Mouse (Mus musculus) hindbrain, postnatal 0 days (tissue): Measurements from ENCODE around the gene Polr2j. TPM values are rescaled to one million over a fixed set of nuclear protein-coding genes. Genes with fewer than 3 reads are reported as not detected.
"Not testable (repeated sequence)": the region's sequence is repeated elsewhere in the genome, so short reads cannot be mapped to it uniquely, and the experiment has no call there.

ENCODE experiments used
- ATAC-seq: fragments of 200-750 bp; cut with Nextera tagmentation; 2 replicates; pipeline ENCODE4 v1.8.0; 2017; ENCODE audit warnings: mild to moderate bottlenecking, moderate TSS enrichment, moderate library complexity
- DNase-seq: peaks from one replicate; pipeline ENCODE4 v3.0.0-alpha.2; 2015; ENCODE audit warnings: low spot score
- H3K27ac ChIP-seq: fragments of 300-500 bp; sonication (generic); 2 replicates; pipeline ENCODE4 v1.5.1; 2014; ENCODE audit warnings: mild to moderate bottlenecking
- H3K27me3 ChIP-seq: fragments of 300-500 bp; sonication (generic); 2 replicates; pipeline ENCODE4 v1.6.1; 2014; ENCODE audit warnings: low read length, mixed read lengths; ENCODE audit not compliant: insufficient read depth
- H3K36me3 ChIP-seq: fragments of 300-500 bp; sonication (generic); 2 replicates; pipeline ENCODE4 v1.6.1; 2014; ENCODE audit warnings: low read length, mixed read lengths; ENCODE audit not compliant: insufficient read depth
- H3K4me1 ChIP-seq: fragments of 300-500 bp; sonication (generic); 2 replicates; pipeline ENCODE4 v1.6.1; 2014; ENCODE audit warnings: antibody characterized with exemption, low read length, mixed read lengths; ENCODE audit not compliant: insufficient read depth
- H3K4me2 ChIP-seq: fragments of 300-500 bp; sonication (generic); 2 replicates; pipeline ENCODE4 v1.6.1; 2014; ENCODE audit warnings: low read depth, mild to moderate bottlenecking, low read length, moderate library complexity, mixed read lengths
- H3K4me3 ChIP-seq: fragments of 300-500 bp; sonication (generic); 2 replicates; pipeline ENCODE4 v1.5.1; 2014; ENCODE audit warnings: low read length
- H3K9ac ChIP-seq: fragments of 300-500 bp; sonication (generic); replicated peaks from 2 replicates; pipeline ENCODE4 v1.6.1; 2014; ENCODE audit warnings: mild to moderate bottlenecking, low read length, moderate library complexity, mixed read lengths
- H3K9me3 ChIP-seq: fragments of 300-500 bp; sonication (generic); 2 replicates; pipeline ENCODE4 v1.6.1; 2016; ENCODE audit warnings: low read length, mixed read lengths
- CTCF ChIP-seq: IDR thresholded peaks from 2 replicates; pipeline ENCODE4 v1.5.1; 2016; ENCODE audit warnings: antibody characterized with exemption, control low read depth, low read depth
- WGBS: fragments of 180-500 bp; shearing (Covaris S2); extraction: QIAGEN DNeasy Blood & Tissue Kit; methylation state at CpG from one replicate; pipeline ENCODE4 v1.1.7; 2014; 5-methylcytosine and 5-hydroxymethylcytosine counted together
- polyA plus RNA-seq: library from polyadenylated mRNA; unstranded; fragments of >200 nt; fragmentation: Nextera tagmentation; extraction: Ambion mirVana; gene quantifications from 2 replicates; pipeline ENCODE4 v1.2.1, GENCODE M21; 2015
- total RNA-seq: library from RNA; depleted of rRNA; stranded (reverse); fragments of >200 nt; gene quantifications from 2 replicates; pipeline ENCODE4 v1.2.3, GENCODE M21; 2014

Polr2j gene
- total and polyA plus RNA-seq, 2 experiments from 2014 or later: 159 to 245 TPM

DNA sequence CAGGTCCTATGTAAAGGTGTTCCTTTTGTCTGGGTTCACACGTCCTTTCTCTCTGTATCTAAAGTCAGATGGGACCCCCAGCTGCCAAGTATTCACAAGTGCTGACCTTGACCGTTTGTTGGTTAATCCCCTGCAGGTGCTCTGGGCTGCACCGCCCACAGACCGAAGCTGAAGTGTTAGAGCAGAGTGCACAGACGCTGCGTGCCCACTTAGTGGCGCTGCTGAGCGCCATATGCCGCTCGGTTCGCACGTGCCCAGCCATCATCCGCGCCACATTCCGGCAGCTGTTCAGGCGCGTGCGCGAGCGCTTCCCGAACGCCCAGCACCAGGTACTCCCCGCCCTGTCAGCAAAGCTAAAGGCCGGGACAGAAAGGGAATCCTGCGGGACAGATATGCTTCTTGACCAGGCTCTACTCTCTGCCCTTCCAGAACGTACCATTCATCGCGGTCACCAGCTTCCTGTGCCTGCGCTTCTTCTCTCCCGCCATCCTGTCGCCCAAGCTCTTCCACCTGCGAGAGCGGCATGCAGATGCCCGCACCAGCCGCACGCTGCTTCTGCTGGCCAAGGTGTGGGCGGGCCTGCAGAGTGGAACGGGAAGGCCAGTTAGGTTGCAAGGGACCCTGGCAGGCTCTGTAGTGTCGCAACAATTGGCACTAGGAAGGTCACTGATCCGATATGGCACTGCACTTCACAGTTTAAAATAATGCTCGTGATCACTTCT lies 14.2 kb upstream of the Polr2j start:
- no peaks in the 10 kb centered on the region for H3K36me3 ChIP-seq
- H3K27ac ChIP-seq: no peak overlapping the region
- peak overlapping the region; percentile 47 for H3K9ac ChIP-seq
- peaks cover 7% of the 10 kb centered on the region; the same call in 1 of the 2 replicates for H3K4me1 ChIP-seq
- WGBS: 5% methylated on average over 41 of the region's 41 CpGs
- no peaks in the 10 kb centered on the region for H3K9me3 ChIP-seq
- H3K4me2 ChIP-seq: peak overlapping the region; percentile 64
- H3K4me3 ChIP-seq: peak overlapping the region; percentile 38
- ATAC-seq (peak; percentile 85), DNase-seq (peak; percentile 93)
- peak; percentile 93 for TF ChIP-seq CTCF
- H3K27me3 ChIP-seq: no peaks in the 10 kb centered on the region

DNA sequence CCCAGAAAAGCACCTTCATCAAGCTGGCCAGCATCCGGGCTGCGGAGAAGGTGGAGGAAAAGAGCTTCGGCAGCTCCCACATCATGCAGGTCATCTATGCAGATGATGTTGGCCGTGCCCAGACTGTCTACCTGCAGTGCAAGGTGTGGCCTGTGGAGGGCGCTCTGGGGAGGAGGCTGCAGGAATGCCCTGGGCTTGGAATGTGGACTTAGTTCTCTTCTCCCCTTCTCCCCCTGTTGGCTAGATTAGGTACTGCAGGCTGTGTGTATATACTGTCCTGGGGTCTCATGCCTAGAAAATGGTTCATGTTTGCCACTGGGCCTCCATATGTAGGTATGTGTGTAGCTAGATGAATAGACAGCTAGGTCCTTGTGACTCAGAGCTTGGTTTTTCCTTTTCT lies 11.9 kb upstream of the Polr2j start:
- Histone ChIP-seq H3K9me3 (no peaks in the 10 kb centered on the region), H3K9ac (no peak overlapping the region), H3K4me3 (no peak overlapping the region), H3K27me3 (no peaks in the 10 kb centered on the region), H3K36me3 (no peaks in the 10 kb centered on the region), H3K4me2 (no peak overlapping the region), H3K4me1 (peaks cover 7% of the 10 kb centered on the region; the same call in 1 of the 2 replicates), H3K27ac (no peak overlapping the region)
- TF ChIP-seq CTCF: peak; percentile 73
- ATAC-seq: no peak
- peak; percentile 41 for DNase-seq
- 85% methylated on average over 5 of the region's 5 CpGs for WGBS

DNA sequence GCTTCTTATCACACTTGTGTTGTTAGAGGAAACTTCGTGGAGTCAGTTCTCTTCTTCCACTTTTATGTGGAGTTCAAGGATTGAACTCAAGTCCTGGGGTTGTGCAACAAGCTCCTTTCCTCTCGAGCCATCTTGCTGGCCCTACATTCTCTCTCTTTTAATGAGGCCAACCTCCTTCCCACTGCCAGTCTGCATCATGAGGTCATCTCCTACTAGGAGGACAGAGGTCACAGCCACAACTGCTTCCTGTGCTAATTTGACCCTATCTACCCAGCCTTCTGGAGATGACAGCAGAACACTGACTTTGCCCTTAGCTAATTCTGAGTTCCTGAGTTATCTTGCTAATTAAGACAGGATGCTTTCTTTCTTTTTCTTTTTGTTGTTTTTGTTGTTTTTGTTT lies 7.9 kb upstream of the Polr2j start:
- H3K9ac ChIP-seq: no peak overlapping the region
- no peak overlapping the region for H3K27ac ChIP-seq
- no peaks in the 10 kb centered on the region for H3K27me3 ChIP-seq
- H3K4me3 ChIP-seq: no peak overlapping the region
- no peak overlapping the region for H3K4me2 ChIP-seq
- TF ChIP-seq CTCF: no peak
- H3K4me1 ChIP-seq: no peaks in the 10 kb centered on the region
- 52% methylated on average over 2 of the region's 2 CpGs for WGBS
- no peaks in the 10 kb centered on the region for H3K9me3 ChIP-seq
- DNase-seq (no peak), ATAC-seq (no peak)
- no peaks in the 10 kb centered on the region for H3K36me3 ChIP-seq

DNA sequence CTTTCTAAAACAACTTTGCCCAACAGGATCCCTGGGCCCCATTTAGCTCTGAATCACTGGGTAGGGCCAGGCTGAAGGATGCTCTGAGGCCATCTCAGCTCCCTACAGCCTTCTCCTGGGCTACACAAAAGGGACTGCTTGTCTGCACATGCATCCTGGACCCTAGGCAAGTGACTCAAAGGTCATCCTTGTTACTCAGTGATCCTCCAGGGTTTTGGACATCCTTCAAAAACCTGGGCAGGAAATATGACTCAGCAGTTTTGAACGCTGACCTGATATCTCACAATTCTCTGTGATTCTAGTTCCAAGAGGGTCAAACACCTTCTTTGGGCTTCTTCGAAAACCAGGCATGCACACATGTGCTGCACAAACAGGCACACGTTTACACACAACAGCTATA lies 7.4 kb upstream of the Polr2j start:
- no peaks in the 10 kb centered on the region for H3K4me1 ChIP-seq
- H3K9me3 ChIP-seq: no peaks in the 10 kb centered on the region
- WGBS: 81% methylated on average over 3 of the region's 3 CpGs
- ATAC-seq: no peak
- no peak for DNase-seq
- H3K4me3 ChIP-seq: no peak overlapping the region
- no peak for TF ChIP-seq CTCF
- no peak overlapping the region for H3K9ac ChIP-seq
- H3K36me3 ChIP-seq: no peaks in the 10 kb centered on the region
- H3K27me3 ChIP-seq: no peaks in the 10 kb centered on the region
- no peak overlapping the region for H3K27ac ChIP-seq
- H3K4me2 ChIP-seq: no peak overlapping the region

DNA sequence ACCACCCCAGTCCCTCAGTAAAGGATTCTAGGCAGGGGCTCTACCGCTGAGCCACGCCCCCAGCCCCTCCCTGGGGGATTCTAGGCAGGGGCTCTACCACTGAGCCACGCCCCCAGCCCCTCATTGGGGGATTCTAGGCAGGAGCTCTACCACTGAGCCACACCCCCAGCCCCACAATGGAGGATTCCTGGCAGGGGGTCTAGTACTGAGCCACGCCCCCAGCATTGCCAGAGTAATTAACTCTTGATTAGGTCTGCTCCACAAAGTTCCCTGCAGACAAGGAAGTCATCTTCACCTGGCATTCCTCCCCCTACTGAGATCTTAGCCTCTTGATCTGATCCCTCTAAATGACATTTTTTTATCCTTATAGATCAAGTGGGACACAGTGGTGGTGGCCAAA lies 2.9 kb upstream of the Polr2j start:
- 33% methylated on average over 4 of the region's 4 CpGs for WGBS
- H3K27me3 ChIP-seq, H3K27ac ChIP-seq, H3K4me3 ChIP-seq, H3K4me2 ChIP-seq, DNase-seq, H3K9ac ChIP-seq, H3K9me3 ChIP-seq, ATAC-seq, H3K36me3 ChIP-seq: not testable (repeated sequence)
- H3K4me1 ChIP-seq: peaks cover 15% of the 10 kb centered on the region

DNA sequence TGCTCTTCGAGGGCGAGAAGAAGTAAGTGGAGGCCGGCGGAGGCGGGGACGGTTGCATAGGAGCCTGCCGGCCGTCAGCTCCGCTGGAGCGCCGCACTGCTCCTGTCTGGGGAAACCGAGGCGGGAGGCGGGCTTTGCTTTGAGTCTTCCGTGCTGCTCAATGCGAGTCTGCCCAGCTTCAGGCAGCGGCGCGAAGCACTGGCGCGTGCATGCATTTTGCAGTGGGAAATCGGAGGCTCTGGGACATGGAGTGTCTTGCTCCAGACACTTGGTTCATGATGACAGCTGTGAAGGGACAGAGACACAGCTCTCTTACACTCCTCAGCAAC lies 317 bp downstream of the Polr2j start:
- peak overlapping the region; percentile 85 for H3K9ac ChIP-seq
- no peak for DNase-seq
- H3K4me3 ChIP-seq: peak overlapping the region; percentile 85
- peaks cover 15% of the 10 kb centered on the region for H3K4me1 ChIP-seq
- peak; percentile 73 for ATAC-seq
- no peaks in the 10 kb centered on the region for H3K9me3 ChIP-seq
- H3K27me3 ChIP-seq: no peaks in the 10 kb centered on the region
- TF ChIP-seq CTCF: no peak
- H3K27ac ChIP-seq: peak overlapping the region; percentile 83
- H3K4me2 ChIP-seq: peak overlapping the region; percentile 73
- WGBS: 0% methylated on average over 22 of the region's 22 CpGs
- H3K36me3 ChIP-seq: peaks cover 15% of the 10 kb centered on the region

DNA sequence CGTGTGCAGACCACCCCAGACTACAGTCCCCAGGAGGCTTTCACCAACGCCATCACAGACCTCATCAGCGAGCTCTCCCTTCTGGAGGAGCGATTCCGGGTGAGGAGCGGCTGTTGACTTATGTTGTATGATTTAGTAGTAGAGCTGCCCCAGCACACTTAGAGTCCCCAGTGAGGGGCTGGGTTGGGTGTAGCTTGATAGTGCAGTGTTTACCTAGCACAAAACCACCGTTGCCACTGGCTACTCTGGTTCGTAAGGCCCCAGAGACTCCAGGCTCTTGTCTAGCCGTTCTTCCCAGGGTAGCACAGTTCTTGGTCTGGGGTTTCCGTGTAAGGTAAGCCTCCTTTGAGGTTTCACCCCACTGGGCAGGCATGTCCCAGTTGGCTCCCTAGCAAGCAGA lies 5.7 kb downstream of the Polr2j start:
- H3K4me3 ChIP-seq: no peak overlapping the region
- H3K27me3 ChIP-seq: no peaks in the 10 kb centered on the region
- H3K9me3 ChIP-seq: no peaks in the 10 kb centered on the region
- no peak overlapping the region for H3K4me2 ChIP-seq
- DNase-seq: no peak
- TF ChIP-seq CTCF: no peak
- no peak overlapping the region for H3K9ac ChIP-seq
- H3K4me1 ChIP-seq: peaks cover 10% of the 10 kb centered on the region; the same call in 1 of the 2 replicates
- H3K36me3 ChIP-seq: peaks cover 52% of the 10 kb centered on the region
- H3K27ac ChIP-seq: no peak overlapping the region
- 89% methylated on average over 10 of the region's 10 CpGs for WGBS
- ATAC-seq: no peak
